Mouse (Mus musculus): Measurements from ENCODE around the gene Slfn8. TPM values are rescaled to one million over a fixed set of nuclear protein-coding genes. Genes with fewer than 3 reads are reported as not detected.

Gene Slfn8
- polyA plus RNA-seq (2016; fragmentation: Nextera tagmentation; extraction: Ambion mirVana) = 0.20 and 0.64 TPM in 2 replicates

DNA sequence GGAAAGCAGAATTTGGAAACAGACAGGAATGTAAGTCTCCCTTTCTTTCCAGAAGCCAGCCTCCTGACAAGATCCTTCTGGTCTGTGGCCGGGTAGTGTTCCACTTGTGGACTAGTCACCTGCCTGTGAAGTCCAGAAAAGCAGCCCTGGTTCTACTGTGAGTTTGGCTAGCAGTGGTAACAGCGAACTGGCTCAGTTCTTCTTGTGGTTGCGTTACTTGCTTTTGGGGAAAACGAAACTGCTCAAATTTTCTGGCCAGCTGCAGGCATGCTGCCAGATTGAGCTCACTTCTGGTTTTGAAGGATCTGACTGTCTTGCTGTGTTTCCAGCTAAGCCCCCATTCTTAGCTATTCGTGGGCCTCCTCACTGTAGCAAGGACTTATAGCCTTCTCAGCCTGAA lies at the start of gene Slfn8:
Gene Slfn8 (minus strand): TSS at position 190 of the 400 bp plus-strand sequence.
- no peak for ATAC-seq (ENCODE audit: insufficient number of reproducible peaks, insufficient read depth, low FRiP score, low TSS enrichment)
- 77% methylated on average over 5 of the region's 5 CpGs for WGBS

GRCm38 (mm10) chr11:83067982-83068694 lies 47.5 kb upstream of the Slfn8 start:
- Histone ChIP-seq H3K4me3 (no peak overlapping the region), H3K4me2 (replicated peaks) (no peak overlapping the region), H3K9me3 (no peaks in the 10 kb centered on the region), H3K27me3 (no peaks in the 10 kb centered on the region), H3K4me1 (no peaks in the 10 kb centered on the region), H3K36me3 (no peaks in the 10 kb centered on the region), H3K9ac (no peak overlapping the region), H3K27ac (no peak overlapping the region)
- 76% methylated on average over 4 of the region's 4 CpGs for WGBS
- no peak for ATAC-seq (ENCODE audit: insufficient number of reproducible peaks, insufficient read depth, low FRiP score, low TSS enrichment)

More for the DNA sequence above, at the start of gene Slfn8:
- no peak within 1 kb of the TSS for H3K4me3 ChIP-seq
- no peak within 1 kb of the TSS for H3K9ac ChIP-seq
- no peak within 1 kb of the TSS for H3K27ac ChIP-seq
- no peaks in the 10 kb centered on the region for H3K4me1 ChIP-seq
- H3K9me3 ChIP-seq = no peaks in the 10 kb centered on the region
- H3K4me2 ChIP-seq (replicated peaks) = no peak within 1 kb of the TSS
- H3K27me3 ChIP-seq = no peaks in the 10 kb centered on the region
- H3K36me3 ChIP-seq = no peaks in the 10 kb centered on the region

- no peak overlapping the region for H3K9ac ChIP-seq
- no peak overlapping the region for H3K27ac ChIP-seq
- no peaks in the 10 kb centered on the region for H3K36me3 ChIP-seq
- H3K4me3 ChIP-seq = no peak overlapping the region
- whole genome bisulfite sequencing = 48% methylated on average over 11 of the region's 11 CpGs
- no peak for ATAC-seq (ENCODE audit: insufficient number of reproducible peaks, insufficient read depth, low FRiP score, low TSS enrichment)
- no peaks in the 10 kb centered on the region for H3K4me1 ChIP-seq
- H3K4me2 ChIP-seq (replicated peaks) = no peak overlapping the region
- no peaks in the 10 kb centered on the region for H3K27me3 ChIP-seq
- no peaks in the 10 kb centered on the region for H3K9me3 ChIP-seq
Observed at GRCm38 (mm10) chr11:83066640-83067531, 46.3 kb upstream of the Slfn8 start.

- H3K9me3 ChIP-seq = no peaks in the 10 kb centered on the region
- 26% methylated on average over 6 of the region's 6 CpGs for whole genome bisulfite sequencing
- no peak overlapping the region for H3K9ac ChIP-seq
- H3K4me2 ChIP-seq (replicated peaks) = no peak overlapping the region
- no peaks in the 10 kb centered on the region for H3K27me3 ChIP-seq
- H3K4me1 ChIP-seq = no peaks in the 10 kb centered on the region
- no peak overlapping the region for H3K4me3 ChIP-seq
- no peaks in the 10 kb centered on the region for H3K36me3 ChIP-seq
- no peak overlapping the region for H3K27ac ChIP-seq
- ATAC-seq (ENCODE audit: insufficient number of reproducible peaks, insufficient read depth, low FRiP score, low TSS enrichment) = no peak
Observed at GRCm38 (mm10) chr11:83065441-83066344, 45.1 kb upstream of the Slfn8 start.

DNA sequence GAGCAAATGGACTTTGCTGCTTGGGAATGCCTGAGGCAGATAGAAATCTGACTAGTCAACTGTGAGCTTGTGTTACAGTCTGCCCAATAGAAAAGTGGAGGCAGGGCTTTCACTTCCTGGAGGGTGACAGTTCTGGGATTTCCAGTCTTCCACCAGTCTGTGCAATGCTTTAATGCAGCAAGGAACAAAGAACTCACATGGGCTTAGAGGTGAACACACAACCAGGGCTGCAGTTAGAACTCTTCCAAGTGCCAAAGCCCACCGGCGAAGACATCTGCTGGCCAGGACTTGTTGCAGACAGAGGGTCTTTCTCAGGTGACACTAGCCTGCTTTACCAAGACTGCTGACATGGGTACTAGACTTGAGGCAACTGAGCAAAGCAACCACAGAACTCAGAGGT lies 44.3 kb upstream of the Slfn8 start, which contains the start of gene Slfn2:
Gene Slfn2 (plus strand): TSS at position 167 of the 400 bp plus-strand sequence.
- no peak within 1 kb of the TSS for H3K9ac ChIP-seq
- H3K4me2 ChIP-seq (replicated peaks) = no peak within 1 kb of the TSS
- H3K4me1 ChIP-seq = no peaks in the 10 kb centered on the region
- WGBS = 86% methylated on average over 2 of the region's 2 CpGs
- ATAC-seq (ENCODE audit: insufficient number of reproducible peaks, insufficient read depth, low FRiP score, low TSS enrichment) = no peak
- H3K27ac ChIP-seq = no peak within 1 kb of the TSS
- H3K4me3 ChIP-seq = no peak within 1 kb of the TSS
- no peaks in the 10 kb centered on the region for H3K9me3 ChIP-seq
- no peaks in the 10 kb centered on the region for H3K36me3 ChIP-seq
- H3K27me3 ChIP-seq = no peaks in the 10 kb centered on the region

GRCm38 (mm10) chr11:83063941-83064349 lies 43.3 kb upstream of the Slfn8 start:
- Histone ChIP-seq H3K27me3 (no peaks in the 10 kb centered on the region), H3K4me1 (no peaks in the 10 kb centered on the region), H3K27ac (no peak overlapping the region), H3K9me3 (no peaks in the 10 kb centered on the region), H3K4me2 (replicated peaks) (no peak overlapping the region), H3K36me3 (no peaks in the 10 kb centered on the region), H3K4me3 (no peak overlapping the region), H3K9ac (no peak overlapping the region)
- WGBS = 62% methylated on average over 3 of the region's 3 CpGs
- ATAC-seq (ENCODE audit: insufficient number of reproducible peaks, insufficient read depth, low FRiP score, low TSS enrichment) = no peak

- no peaks in the 10 kb centered on the region for H3K9me3 ChIP-seq
- no peak overlapping the region for H3K4me2 ChIP-seq (replicated peaks)
- no peaks in the 10 kb centered on the region for H3K27me3 ChIP-seq
- ATAC-seq (ENCODE audit: insufficient number of reproducible peaks, insufficient read depth, low FRiP score, low TSS enrichment) = no peak
- H3K9ac ChIP-seq = no peak overlapping the region
- H3K4me3 ChIP-seq = no peak overlapping the region
- no peaks in the 10 kb centered on the region for H3K4me1 ChIP-seq
- no peaks in the 10 kb centered on the region for H3K36me3 ChIP-seq
- WGBS = 77% methylated on average over 4 of the region's 4 CpGs
- no peak overlapping the region for H3K27ac ChIP-seq
Observed at GRCm38 (mm10) chr11:83063126-83063525, 42.5 kb upstream of the Slfn8 start.

DNA sequence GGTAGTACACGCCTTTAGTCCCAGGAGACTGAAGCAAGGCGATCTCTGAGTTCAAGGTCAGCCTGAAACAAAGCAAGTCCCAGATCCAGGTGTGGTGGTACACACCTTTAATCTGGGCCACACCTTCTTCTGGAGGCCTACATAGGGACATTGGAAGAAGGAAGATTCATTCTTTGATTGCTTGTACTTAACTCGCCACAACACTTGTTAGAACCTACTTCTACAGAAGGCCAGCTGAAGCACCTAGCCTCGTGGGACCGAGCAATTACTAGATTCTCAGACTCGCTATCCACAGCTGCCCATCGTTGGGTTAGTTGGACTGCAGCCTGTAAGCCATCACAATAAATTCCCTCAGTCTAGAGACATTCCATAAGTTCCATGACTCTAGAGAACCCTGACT lies 41.2 kb upstream of the Slfn8 start:
- H3K9me3 ChIP-seq = no peaks in the 10 kb centered on the region
- no peaks in the 10 kb centered on the region for H3K36me3 ChIP-seq
- H3K4me1 ChIP-seq = no peaks in the 10 kb centered on the region
- H3K27me3 ChIP-seq = no peaks in the 10 kb centered on the region
- WGBS = 84% methylated on average over 7 of the region's 7 CpGs
- no peak overlapping the region for H3K4me2 ChIP-seq (replicated peaks)
- no peak for ATAC-seq (ENCODE audit: insufficient number of reproducible peaks, insufficient read depth, low FRiP score, low TSS enrichment)
- H3K4me3 ChIP-seq = no peak overlapping the region
- H3K9ac ChIP-seq = no peak overlapping the region
- no peak overlapping the region for H3K27ac ChIP-seq

GRCm38 (mm10) chr11:83060412-83061020 lies 39.9 kb upstream of the Slfn8 start:
- no peak for ATAC-seq (ENCODE audit: insufficient number of reproducible peaks, insufficient read depth, low FRiP score, low TSS enrichment)
- no peaks in the 10 kb centered on the region for H3K9me3 ChIP-seq
- no peaks in the 10 kb centered on the region for H3K4me1 ChIP-seq
- H3K27me3 ChIP-seq = no peaks in the 10 kb centered on the region
- H3K4me3 ChIP-seq = no peak overlapping the region
- no peak overlapping the region for H3K27ac ChIP-seq
- WGBS = 69% methylated on average over 5 of the region's 5 CpGs
- H3K36me3 ChIP-seq = no peaks in the 10 kb centered on the region
- H3K4me2 ChIP-seq (replicated peaks) = no peak overlapping the region
- H3K9ac ChIP-seq = no peak overlapping the region

- H3K9ac ChIP-seq = no peak overlapping the region
- H3K36me3 ChIP-seq = no peaks in the 10 kb centered on the region
- H3K27ac ChIP-seq = no peak overlapping the region
- H3K9me3 ChIP-seq = no peaks in the 10 kb centered on the region
- no peak for ATAC-seq (ENCODE audit: insufficient number of reproducible peaks, insufficient read depth, low FRiP score, low TSS enrichment)
- no peak overlapping the region for H3K4me2 ChIP-seq (replicated peaks)
- H3K4me1 ChIP-seq = no peaks in the 10 kb centered on the region
- no peak overlapping the region for H3K4me3 ChIP-seq
- 4% methylated on average over 5 of the region's 5 CpGs for WGBS
- no peaks in the 10 kb centered on the region for H3K27me3 ChIP-seq
Observed at GRCm38 (mm10) chr11:83057863-83058262, 37.3 kb upstream of the Slfn8 start.

- Histone ChIP-seq H3K4me1 (no peaks in the 10 kb centered on the region), H3K9me3 (no peaks in the 10 kb centered on the region), H3K36me3 (no peaks in the 10 kb centered on the region), H3K27ac (no peak overlapping the region), H3K4me3 (no peak overlapping the region), H3K4me2 (replicated peaks) (no peak overlapping the region), H3K9ac (no peak overlapping the region), H3K27me3 (no peaks in the 10 kb centered on the region)
- ATAC-seq (ENCODE audit: insufficient number of reproducible peaks, insufficient read depth, low FRiP score, low TSS enrichment) = no peak
- 85% methylated on average over 3 of the region's 3 CpGs for WGBS
Observed at GRCm38 (mm10) chr11:83045642-83046041, 25.0 kb upstream of the Slfn8 start.

All from embryonic facial prominence, embryonic 12.5 days (tissue).